Mouse (Mus musculus) c-Kit-negative CD71-positive TER-119-positive erythroid progenitor cells, embryonic 14.5 days (primary cell): ENCODE measurements around the gene Alox8.
A peak's percentile ranks its signal among the peaks of the same experiment; 100 is the strongest.

Experiments used
- DNase-seq: peaks from one replicate; pipeline ENCODE4 v3.0.0-alpha.2; 2013; ENCODE audit warnings: low read depth, low spot score

Alox8 gene

GRCm38 (mm10) chr11:69180120-69180519 is 17.5 kb downstream of the Alox8 start:
- DNase-seq, result no peak

- no peak for DNase-seq
These were observed 18.1 kb downstream of the Alox8 start for GRCm38 (mm10) chr11:69179512-69179911.

GRCm38 (mm10) chr11:69178525-69178924 is 19.1 kb downstream of the Alox8 start:
- DNase-seq, result no peak

- DNase-seq, result no peak
These were observed 22.9 kb downstream of the Alox8 start for GRCm38 (mm10) chr11:69174722-69175121.

GRCm38 (mm10) chr11:69172606-69173005 is 25.0 kb downstream of the Alox8 start:
- no peak for DNase-seq

- peak; percentile 24 for DNase-seq
These were observed 26.0 kb downstream of the Alox8 start for GRCm38 (mm10) chr11:69171626-69172025.

GRCm38 (mm10) chr11:69169313-69169712 is 28.3 kb downstream of the Alox8 start:
- DNase-seq, result no peak

GRCm38 (mm10) chr11:69156800-69157199 is 40.8 kb downstream of the Alox8 start, which contains the start of gene Alox12b:
Gene Alox12b, plus strand, starts transcription at chr11:69156989.
- DNase-seq, result no peak

- DNase-seq, result no peak
These were observed 42.3 kb downstream of the Alox8 start for GRCm38 (mm10) chr11:69155351-69155750.

- DNase-seq, result no peak
These were observed 43.8 kb downstream of the Alox8 start for GRCm38 (mm10) chr11:69153831-69154230.

GRCm38 (mm10) chr11:69151004-69151403 is 46.6 kb downstream of the Alox8 start:
- no peak for DNase-seq

- DNase-seq, result no peak
These were observed 47.2 kb downstream of the Alox8 start for GRCm38 (mm10) chr11:69150444-69150843.

GRCm38 (mm10) chr11:69149728-69150127 is 47.9 kb downstream of the Alox8 start:
- no peak for DNase-seq

- DNase-seq, result no peak
These were observed 49.1 kb downstream of the Alox8 start for GRCm38 (mm10) chr11:69148451-69148960.

- no peak for DNase-seq
These were observed 50.1 kb downstream of the Alox8 start for GRCm38 (mm10) chr11:69147546-69147945.

- no peak for DNase-seq
These were observed 62.3 kb downstream of the Alox8 start for GRCm38 (mm10) chr11:69135361-69135760.

- DNase-seq, result no peak
These were observed 63.0 kb downstream of the Alox8 start for GRCm38 (mm10) chr11:69134622-69134968.
